Mouse (Mus musculus): ENCODE measurements around the gene Sirt3. TPM values are rescaled to one million over a fixed set of nuclear protein-coding genes. Genes with fewer than 3 reads are reported as not detected.

The Sirt3 gene
- polyA plus RNA-seq, 2 experiments, result 20.1 to 28.3 TPM

DNA sequence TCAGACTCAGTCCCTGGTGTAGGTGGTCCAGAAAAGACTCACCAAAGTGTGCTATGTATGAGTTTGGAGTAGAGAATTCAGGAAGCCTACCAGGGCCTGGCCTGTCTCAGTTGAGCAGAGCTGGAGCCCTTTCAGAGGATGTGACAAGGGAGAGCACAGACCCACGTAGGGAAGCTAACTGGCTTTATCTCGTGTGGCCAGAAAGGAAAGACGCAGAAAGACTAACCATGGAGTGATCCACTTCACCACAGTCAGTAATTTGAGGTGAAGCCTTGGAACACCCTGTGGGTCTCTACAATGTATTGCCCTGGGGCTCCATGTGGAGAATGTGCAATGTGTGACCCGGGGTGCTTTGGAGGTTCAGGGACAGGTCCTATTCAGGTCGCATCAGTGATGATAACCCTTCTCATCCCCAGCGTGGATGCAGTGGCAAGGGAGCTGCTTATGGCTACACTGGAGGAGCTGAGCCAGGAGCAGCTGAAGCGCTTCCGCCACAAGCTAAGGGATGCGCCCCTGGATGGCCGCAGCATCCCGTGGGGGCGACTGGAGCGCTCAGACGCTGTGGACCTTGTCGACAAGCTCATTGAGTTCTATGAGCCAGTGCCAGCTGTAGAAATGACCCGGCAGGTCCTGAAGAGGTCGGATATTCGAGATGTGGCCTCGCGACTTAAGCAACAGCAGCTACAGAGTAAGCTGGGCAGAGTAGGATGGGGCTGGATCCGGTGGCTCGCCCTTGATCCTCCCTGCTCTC is 39.3 kb upstream of the Sirt3 start:
- TF ChIP-seq POLR2A (IDR thresholded peaks at IDR 0.05; ENCODE audit: borderline replicate concordance, extremely low read depth, insufficient read depth, insufficient read length), result no peak
- Histone ChIP-seq H3K9ac (ENCODE audit: low read depth, low read length, severe bottlenecking) (no peak overlapping the region), H3K4me3 (replicated peaks; ENCODE audit: low read length) (no peak overlapping the region), H3K36me3 (ENCODE audit: control insufficient read depth, insufficient read depth, low read length) (no peaks in the 10 kb centered on the region), H3K4me1 (ENCODE audit: control insufficient read depth, insufficient read depth, low read length) (peaks cover 7% of the 10 kb centered on the region; the same call in 1 of the 2 replicates), H3K9me3 (ENCODE audit: control insufficient read depth, low read length) (no peaks in the 10 kb centered on the region), H3K27me3 (ENCODE audit: control insufficient read depth, insufficient read depth, low read length) (peaks cover 45% of the 10 kb centered on the region), H3K27ac (replicated peaks; ENCODE audit: low read depth, low read length) (no peak overlapping the region), H3K4me2 (replicated peaks; ENCODE audit: low read depth, low read length, severe bottlenecking) (no peak overlapping the region)
- DNase-seq (ENCODE audit: low spot score) (no peak), ATAC-seq (ENCODE audit: low FRiP score, low read depth) (no peak)
- 28% methylated on average over 22 of the region's 22 CpGs for WGBS

DNA sequence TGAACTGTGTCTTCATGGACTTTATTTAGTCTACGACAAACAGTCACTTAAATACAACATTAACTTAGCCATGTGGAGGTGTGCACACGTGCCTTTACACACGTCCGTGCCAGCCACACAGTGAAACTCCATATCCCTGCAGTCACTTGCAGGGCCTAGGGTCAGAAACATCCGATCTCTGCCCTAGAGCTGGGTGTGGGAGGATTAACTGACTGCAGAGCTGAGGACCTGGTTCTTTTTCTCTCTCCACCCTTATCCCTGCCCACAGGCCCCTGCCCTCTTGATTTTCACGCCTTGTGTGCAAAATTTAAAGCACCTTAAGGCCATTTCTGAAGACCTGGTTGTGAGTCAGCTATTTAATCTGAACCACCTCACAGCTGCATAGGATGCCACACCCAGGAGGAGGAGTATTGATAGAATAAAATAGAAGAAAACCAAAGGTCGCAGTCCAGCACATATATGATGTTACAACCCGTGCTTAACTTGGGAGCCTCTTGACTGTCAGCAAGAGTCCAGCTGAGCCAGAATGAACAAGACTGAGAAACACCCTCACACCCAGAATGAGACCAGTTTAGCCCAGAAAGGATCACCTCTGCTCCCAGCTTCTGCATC is 38.4 kb upstream of the Sirt3 start, which contains the start of gene Nlrp6:
Nlrp6 (plus strand) TSS at position 485 of the 612 bp plus-strand sequence.
- H3K27me3 ChIP-seq (ENCODE audit: control insufficient read depth, insufficient read depth, low read length), result peaks cover 45% of the 10 kb centered on the region
- WGBS, result 69% methylated on average over 8 of the region's 8 CpGs
- no peak for TF ChIP-seq POLR2A (IDR thresholded peaks at IDR 0.05; ENCODE audit: borderline replicate concordance, extremely low read depth, insufficient read depth, insufficient read length)
- H3K4me3 ChIP-seq (replicated peaks; ENCODE audit: low read length), result no peak within 1 kb of the TSS
- no peak within 1 kb of the TSS for H3K4me2 ChIP-seq (replicated peaks; ENCODE audit: low read depth, low read length, severe bottlenecking)
- ATAC-seq (ENCODE audit: low FRiP score, low read depth) (no peak), DNase-seq (ENCODE audit: low spot score) (no peak)
- H3K27ac ChIP-seq (replicated peaks; ENCODE audit: low read depth, low read length), result no peak within 1 kb of the TSS
- H3K9ac ChIP-seq (ENCODE audit: low read depth, low read length, severe bottlenecking), result no peak within 1 kb of the TSS
- no peaks in the 10 kb centered on the region for H3K36me3 ChIP-seq (ENCODE audit: control insufficient read depth, insufficient read depth, low read length)
- H3K4me1 ChIP-seq (ENCODE audit: control insufficient read depth, insufficient read depth, low read length), result peaks cover 7% of the 10 kb centered on the region; the same call in 1 of the 2 replicates
- no peaks in the 10 kb centered on the region for H3K9me3 ChIP-seq (ENCODE audit: control insufficient read depth, low read length)

DNA sequence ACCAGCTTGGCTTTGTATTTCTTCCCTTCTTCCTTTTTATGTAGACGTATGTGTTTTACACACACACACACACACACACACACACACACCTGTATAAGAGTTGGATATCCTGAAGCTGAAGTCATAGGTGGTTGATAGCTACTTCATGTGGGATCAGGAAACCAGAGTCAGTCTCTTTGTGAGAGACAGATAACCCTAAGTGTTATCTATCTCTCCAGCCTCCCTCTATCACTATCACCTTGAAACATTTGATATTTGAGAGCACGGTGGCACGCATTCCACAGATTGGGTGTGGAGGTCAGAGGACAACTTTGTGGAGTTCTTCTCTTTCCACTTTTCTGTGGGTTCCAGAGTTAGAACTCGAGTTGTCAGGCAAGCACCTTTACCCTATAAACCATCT is 37.8 kb upstream of the Sirt3 start:
- no peak for ATAC-seq (ENCODE audit: low FRiP score, low read depth)

DNA sequence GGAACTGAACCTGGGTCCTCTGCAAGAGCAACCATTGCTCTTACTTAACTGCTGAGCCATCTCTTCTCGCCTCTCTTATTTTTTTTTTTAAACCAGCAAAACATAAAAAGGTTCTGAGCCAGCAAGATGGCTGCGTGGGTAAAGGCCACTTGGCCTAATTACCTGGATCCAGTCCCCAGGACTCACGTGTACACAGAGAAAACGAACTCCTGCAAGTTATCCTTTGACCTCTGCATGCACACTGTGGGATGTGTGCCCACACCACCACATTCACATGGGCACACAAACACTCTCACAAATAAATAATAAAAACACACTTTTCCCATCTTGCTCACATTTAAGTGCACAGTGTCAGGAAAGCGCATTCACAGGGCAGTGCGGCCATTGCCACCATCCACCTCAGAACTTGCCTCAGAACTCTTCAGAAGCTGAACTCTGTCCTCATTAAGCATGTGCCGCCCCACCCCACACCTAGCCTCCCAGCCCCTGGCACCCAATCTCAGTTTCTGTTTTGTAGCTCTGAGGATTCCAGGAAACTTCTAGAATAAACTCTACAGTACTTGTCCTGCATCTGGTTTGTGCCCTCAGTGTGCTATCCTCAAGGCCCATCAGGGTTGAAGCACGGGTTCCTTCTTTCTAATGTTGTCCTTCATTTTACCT is 32.1 kb upstream of the Sirt3 start:
- ATAC-seq (ENCODE audit: low FRiP score, low read depth), result no peak
- no peak overlapping the region for H3K4me2 ChIP-seq (replicated peaks; ENCODE audit: low read depth, low read length, severe bottlenecking)
- no peaks in the 10 kb centered on the region for H3K4me1 ChIP-seq (ENCODE audit: control insufficient read depth, insufficient read depth, low read length)
- no peak for TF ChIP-seq POLR2A (IDR thresholded peaks at IDR 0.05; ENCODE audit: borderline replicate concordance, extremely low read depth, insufficient read depth, insufficient read length)
- DNase-seq (ENCODE audit: low spot score), result no peak
- no peaks in the 10 kb centered on the region for H3K27me3 ChIP-seq (ENCODE audit: control insufficient read depth, insufficient read depth, low read length)
- 79% methylated on average over 8 of the region's 8 CpGs for WGBS
- no peaks in the 10 kb centered on the region for H3K9me3 ChIP-seq (ENCODE audit: control insufficient read depth, low read length)
- H3K27ac ChIP-seq (replicated peaks; ENCODE audit: low read depth, low read length), result no peak overlapping the region
- H3K9ac ChIP-seq (ENCODE audit: low read depth, low read length, severe bottlenecking), result no peak overlapping the region
- H3K36me3 ChIP-seq (ENCODE audit: control insufficient read depth, insufficient read depth, low read length), result no peaks in the 10 kb centered on the region
- no peak overlapping the region for H3K4me3 ChIP-seq (replicated peaks; ENCODE audit: low read length)

More for the DNA sequence above, 37.8 kb upstream of the Sirt3 start:
- TF ChIP-seq POLR2A (IDR thresholded peaks at IDR 0.05; ENCODE audit: borderline replicate concordance, extremely low read depth, insufficient read depth, insufficient read length), result no peak
- Histone ChIP-seq H3K4me1 (ENCODE audit: control insufficient read depth, insufficient read depth, low read length) (peaks cover 7% of the 10 kb centered on the region; the same call in 1 of the 2 replicates), H3K9me3 (ENCODE audit: control insufficient read depth, low read length) (no peaks in the 10 kb centered on the region), H3K4me2 (replicated peaks; ENCODE audit: low read depth, low read length, severe bottlenecking) (no peak overlapping the region), H3K4me3 (replicated peaks; ENCODE audit: low read length) (no peak overlapping the region), H3K9ac (ENCODE audit: low read depth, low read length, severe bottlenecking) (no peak overlapping the region), H3K27me3 (ENCODE audit: control insufficient read depth, insufficient read depth, low read length) (peaks cover 45% of the 10 kb centered on the region), H3K36me3 (ENCODE audit: control insufficient read depth, insufficient read depth, low read length) (no peaks in the 10 kb centered on the region), H3K27ac (replicated peaks; ENCODE audit: low read depth, low read length) (no peak overlapping the region)
- DNase-seq (ENCODE audit: low spot score), result no peak
- 79% methylated on average over 4 of the region's 4 CpGs for WGBS

DNA sequence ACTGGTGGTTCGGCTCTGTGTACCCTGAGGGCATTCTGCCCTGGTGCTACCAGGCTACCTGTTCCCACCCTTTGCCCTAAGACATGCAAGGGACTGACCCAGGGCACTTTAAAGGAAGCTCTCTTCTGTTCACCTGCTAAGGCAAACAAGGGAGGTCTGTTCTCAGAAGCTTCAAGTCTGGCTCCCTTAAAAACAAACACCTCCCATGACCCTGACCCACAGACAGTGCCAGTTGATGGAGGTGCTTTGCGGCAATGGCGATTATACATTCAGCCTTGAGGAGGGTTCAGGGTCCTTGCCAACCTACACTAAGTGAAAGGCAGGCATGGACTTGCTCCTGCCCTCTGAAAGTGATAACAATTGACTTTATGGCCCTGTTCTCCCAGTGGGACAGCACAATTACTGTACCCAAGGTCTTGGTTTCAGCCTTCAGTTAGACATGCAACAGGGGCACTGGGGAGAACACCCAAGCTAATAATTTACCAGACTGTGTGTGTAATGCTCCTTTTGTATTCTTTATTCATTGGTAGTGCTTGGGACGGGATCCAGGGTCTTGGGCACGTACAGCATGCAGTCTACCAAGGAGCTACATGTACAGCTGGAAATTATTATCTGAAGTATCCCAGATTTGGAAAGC is 30.9 kb upstream of the Sirt3 start:
- 62% methylated on average over 5 of the region's 5 CpGs for WGBS

More for the DNA sequence above, 30.9 kb upstream of the Sirt3 start:
- 0 out of 2 replicates have a peak, but pooled peaks cover 3% of the 10 kb centered on the region for H3K4me1 ChIP-seq (ENCODE audit: control insufficient read depth, insufficient read depth, low read length)
- no peaks in the 10 kb centered on the region for H3K27me3 ChIP-seq (ENCODE audit: control insufficient read depth, insufficient read depth, low read length)
- no peak overlapping the region for H3K27ac ChIP-seq (replicated peaks; ENCODE audit: low read depth, low read length)
- H3K9me3 ChIP-seq (ENCODE audit: control insufficient read depth, low read length), result no peaks in the 10 kb centered on the region
- DNase-seq (ENCODE audit: low spot score) (no peak), ATAC-seq (ENCODE audit: low FRiP score, low read depth) (no peak)
- H3K4me2 ChIP-seq (replicated peaks; ENCODE audit: low read depth, low read length, severe bottlenecking), result no peak overlapping the region
- H3K36me3 ChIP-seq (ENCODE audit: control insufficient read depth, insufficient read depth, low read length), result no peaks in the 10 kb centered on the region
- TF ChIP-seq POLR2A (IDR thresholded peaks at IDR 0.05; ENCODE audit: borderline replicate concordance, extremely low read depth, insufficient read depth, insufficient read length), result no peak
- no peak overlapping the region for H3K4me3 ChIP-seq (replicated peaks; ENCODE audit: low read length)
- no peak overlapping the region for H3K9ac ChIP-seq (ENCODE audit: low read depth, low read length, severe bottlenecking)
